Comparison of ENCODE assay signal across 23 mouse cellular contexts in genomic region chr16:30179504-30179976, GRCm38 (mm10).
DNase-seq lines count a peak whose midpoint lies in the region; ATAC-seq and TF ChIP-seq lines count a peak whose summit lies in the region.
"Had no signal": no experiment of that assay in that cellular context is flagged by ENCODE, and none has a peak within 500 bp of the region (broad histone marks: within the 10 kb centered on the region; RNA-seq: fewer than 3 reads in every experiment).

No protein-coding gene starts in this region.

- TF ChIP-seq CTCF in liver, postnatal 0 days (IDR thresholded peaks at IDR 0.05; ENCODE audit: low read depth), result no peak
- no peak for TF ChIP-seq CTCF in G1E (IDR thresholded peaks at IDR 0.05; ENCODE audit: low read depth, low read length)

- no peak overlapping the region for H3K9ac ChIP-seq in liver, embryonic 12.5 days
- H3K9ac ChIP-seq in liver, postnatal 0 days (replicated peaks), result no peak overlapping the region
- H3K9ac ChIP-seq in kidney, embryonic 15.5 days, result no peak overlapping the region
- H3K9ac ChIP-seq: embryonic facial prominence, embryonic 15.5 days; stomach, embryonic 15.5 days had no signal

- no peak overlapping the region for H3K27ac ChIP-seq in liver, embryonic 12.5 days
- no peak overlapping the region for H3K27ac ChIP-seq in liver, postnatal 0 days (ENCODE audit: low read depth)
- no peak overlapping the region for H3K27ac ChIP-seq in kidney, embryonic 15.5 days
- H3K27ac ChIP-seq: embryonic facial prominence, embryonic 15.5 days; layer of hippocampus, adult 2 months; stomach, embryonic 15.5 days had no signal

- ATAC-seq in liver, embryonic 12.5 days, result peak; percentile 60
- no peak for ATAC-seq in liver, postnatal 0 days
- peak; percentile 84 for ATAC-seq in G1E (ENCODE audit: extremely low read depth, insufficient number of reproducible peaks, low FRiP score, poor library complexity, severe bottlenecking)
- peak; percentile 55 to 75 for ATAC-seq in hematopoietic stem cell, adult 5-6 weeks (replicated peaks in 1 of 2; ENCODE audit: insufficient read depth in 1 of 2, low FRiP score in 2 of 2, low TSS enrichment in 1 of 2, low read depth in 1 of 2, poor library complexity in 2 of 2, severe bottlenecking in 2 of 2)
- ATAC-seq in megakaryocyte progenitor cell, adult 5-6 weeks (replicated peaks; ENCODE audit: poor library complexity), result peak; percentile 64
- ATAC-seq in kidney, embryonic 15.5 days (replicated peaks; ENCODE audit: low FRiP score), result no peak
- ATAC-seq: lung, postnatal 0 days; midbrain, embryonic 16.5 days had no signal

- DNase-seq in liver, postnatal 0 days, result no peak
- DNase-seq in G1E (ENCODE audit: low spot score), result peak; percentile 77
- DNase-seq in cerebellum, adult 11-12 months, result no peak
- DNase-seq in adrenal gland, adult 2 months, result no peak
- DNase-seq: adrenal gland, postnatal 10 days; B cell, adult 2 months; cerebellum, postnatal 10 days; heart, adult 18-20 months; heart, postnatal 4 days; kidney, adult 18-20 months; kidney, postnatal 14 days; layer of hippocampus, postnatal 36 days; right cerebral cortex, postnatal 25 days had no signal

- WGBS in liver, embryonic 12.5 days (ENCODE audit: insufficient replicate concordance), result 18% methylated on average over 5 of the region's 5 CpGs
- 32% methylated on average over 5 of the region's 5 CpGs for WGBS in liver, postnatal 0 days (ENCODE audit: insufficient replicate concordance)
- WGBS in kidney, embryonic 15.5 days, result 51% methylated on average over 5 of the region's 5 CpGs

- no peaks in the 10 kb centered on the region for H3K36me3 ChIP-seq in liver, embryonic 12.5 days
- H3K36me3 ChIP-seq in liver, postnatal 0 days (replicated peaks; ENCODE audit: insufficient read depth, low read length), result no peaks in the 10 kb centered on the region
- H3K36me3 ChIP-seq in G1E (replicated peaks), result peaks cover under 1% of the 10 kb centered on the region
- no peaks in the 10 kb centered on the region for H3K36me3 ChIP-seq in kidney, embryonic 15.5 days
- H3K36me3 ChIP-seq: embryonic facial prominence, embryonic 15.5 days; stomach, embryonic 15.5 days had no signal

- peaks cover 36% of the 10 kb centered on the region for H3K4me1 ChIP-seq in liver, embryonic 12.5 days
- H3K4me1 ChIP-seq in liver, postnatal 0 days (ENCODE audit: insufficient read depth), result peaks cover 12% of the 10 kb centered on the region
- peaks cover 82% of the 10 kb centered on the region for H3K4me1 ChIP-seq in G1E (ENCODE audit: insufficient read depth, low read depth, low read length)
- peaks cover 43% of the 10 kb centered on the region for H3K4me1 ChIP-seq in kidney, embryonic 15.5 days

- no peak overlapping the region for H3K4me3 ChIP-seq in liver, embryonic 12.5 days
- H3K4me3 ChIP-seq in liver, postnatal 0 days (ENCODE audit: low read depth, low read length), result no peak overlapping the region
- H3K4me3 ChIP-seq in G1E (ENCODE audit: low read depth, low read length), result peak overlapping the region; percentile 54; the same call in 1 of the 2 replicates
- no peak overlapping the region for H3K4me3 ChIP-seq in kidney, embryonic 15.5 days (replicated peaks)
- H3K4me3 ChIP-seq: embryonic facial prominence, embryonic 15.5 days; layer of hippocampus, adult 2 months; stomach, embryonic 15.5 days had no signal

- H3K4me2 ChIP-seq in liver, embryonic 12.5 days, result no peak overlapping the region
- no peak overlapping the region for H3K4me2 ChIP-seq in liver, postnatal 0 days (ENCODE audit: low read depth, low read length)
- H3K4me2 ChIP-seq in kidney, embryonic 15.5 days, result no peak overlapping the region
- H3K4me2 ChIP-seq: embryonic facial prominence, embryonic 15.5 days; stomach, embryonic 15.5 days had no signal

- H3K9me3 ChIP-seq in liver, embryonic 12.5 days (replicated peaks), result no peaks in the 10 kb centered on the region
- H3K9me3 ChIP-seq in liver, postnatal 0 days (ENCODE audit: low read length), result no peaks in the 10 kb centered on the region
- no peaks in the 10 kb centered on the region for H3K9me3 ChIP-seq in G1E (replicated peaks)
- no peaks in the 10 kb centered on the region for H3K9me3 ChIP-seq in kidney, embryonic 15.5 days (replicated peaks)
- H3K9me3 ChIP-seq: embryonic facial prominence, embryonic 15.5 days; stomach, embryonic 15.5 days had no signal

- H3K27me3 ChIP-seq in liver, embryonic 12.5 days (replicated peaks), result peaks cover 5% of the 10 kb centered on the region
- H3K27me3 ChIP-seq in liver, postnatal 0 days (ENCODE audit: insufficient read depth, low read length), result no peaks in the 10 kb centered on the region
- no peaks in the 10 kb centered on the region for H3K27me3 ChIP-seq in G1E (ENCODE audit: insufficient read depth, low read length)
- peaks cover 12% of the 10 kb centered on the region; the same call in 1 of the 2 replicates for H3K27me3 ChIP-seq in kidney, embryonic 15.5 days
- H3K27me3 ChIP-seq: embryonic facial prominence, embryonic 15.5 days; Patski; stomach, embryonic 15.5 days had no signal

- TF ChIP-seq EP300 in liver, postnatal 0 days (IDR thresholded peaks at IDR 0.05; ENCODE audit: low read depth), result no peak

Comparison
In these comparisons a context has a peak if more than half of its experiments do, and no peak if none do; other contexts are left out.
1. ATAC-seq: peak in liver, embryonic 12.5 days (single experiment), G1E (single experiment), hematopoietic stem cell, adult 5-6 weeks (2 of 2) and megakaryocyte progenitor cell, adult 5-6 weeks (single experiment); none in liver, postnatal 0 days (single experiment) and kidney, embryonic 15.5 days (single experiment).